Mouse (Mus musculus) heart, embryonic 13.5 days (tissue): Measurements from ENCODE around the gene Fgf6. TPM values are rescaled to one million over a fixed set of nuclear protein-coding genes. Genes with fewer than 3 reads are reported as not detected.

Experiments
- ATAC-seq: fragments of 200-750 bp; cut with Nextera tagmentation; 2 replicates; pipeline ENCODE4 v1.8.0; 2017; ENCODE audit warnings: moderate TSS enrichment; ENCODE audit not compliant: insufficient number of reproducible peaks, low FRiP score, low TSS enrichment; ENCODE audit errors: extremely low read depth
- H3K27ac ChIP-seq: fragments of 300-500 bp; sonication (generic); replicated peaks from 2 replicates; pipeline ENCODE4 v1.5.1; 2015; ENCODE audit warnings: moderate library complexity, mild to moderate bottlenecking, inconsistent platforms
- H3K27me3 ChIP-seq: fragments of 300-500 bp; sonication (generic); replicated peaks from 2 replicates; pipeline ENCODE4 v1.6.1; 2015; ENCODE audit warnings: mild to moderate bottlenecking, inconsistent platforms
- H3K36me3 ChIP-seq: fragments of 300-500 bp; sonication (generic); 2 replicates; pipeline ENCODE4 v1.6.1; 2015; ENCODE audit warnings: mild to moderate bottlenecking, inconsistent platforms
- H3K4me1 ChIP-seq: fragments of 300-500 bp; sonication (generic); 2 replicates; pipeline ENCODE4 v1.6.1; 2015; ENCODE audit warnings: inconsistent platforms
- H3K4me2 ChIP-seq: fragments of 300-500 bp; sonication (generic); 2 replicates; pipeline ENCODE4 v1.6.1; 2015; ENCODE audit warnings: inconsistent platforms, mild to moderate bottlenecking, moderate library complexity
- H3K4me3 ChIP-seq: fragments of 300-500 bp; sonication (generic); 2 replicates; pipeline ENCODE4 v1.5.1; 2015; ENCODE audit warnings: moderate library complexity, mild to moderate bottlenecking, inconsistent platforms
- H3K9ac ChIP-seq: fragments of 300-500 bp; sonication (generic); 2 replicates; pipeline ENCODE4 v1.6.1; 2015; ENCODE audit warnings: inconsistent platforms, mild to moderate bottlenecking, moderate library complexity
- H3K9me3 ChIP-seq: fragments of 300-500 bp; sonication (generic); 2 replicates; pipeline ENCODE4 v1.6.1; 2016; ENCODE audit warnings: inconsistent platforms
- WGBS: fragments of 180-500 bp; shearing (Covaris S2); methylation state at CpG from one replicate; pipeline ENCODE4 v1.1.7; 2015; ENCODE audit warnings: mixed read lengths; 5-methylcytosine and 5-hydroxymethylcytosine counted together
- polyA plus RNA-seq: library from polyadenylated mRNA; unstranded; fragments of >200 nt; fragmentation: Nextera tagmentation; extraction: Ambion mirVana; gene quantifications from 2 replicates; pipeline ENCODE4 v1.2.1, GENCODE M21; 2015

Gene Fgf6
- polyA plus RNA-seq, result 0.17 TPM in 1 of 2 replicates, not detected in the other

DNA sequence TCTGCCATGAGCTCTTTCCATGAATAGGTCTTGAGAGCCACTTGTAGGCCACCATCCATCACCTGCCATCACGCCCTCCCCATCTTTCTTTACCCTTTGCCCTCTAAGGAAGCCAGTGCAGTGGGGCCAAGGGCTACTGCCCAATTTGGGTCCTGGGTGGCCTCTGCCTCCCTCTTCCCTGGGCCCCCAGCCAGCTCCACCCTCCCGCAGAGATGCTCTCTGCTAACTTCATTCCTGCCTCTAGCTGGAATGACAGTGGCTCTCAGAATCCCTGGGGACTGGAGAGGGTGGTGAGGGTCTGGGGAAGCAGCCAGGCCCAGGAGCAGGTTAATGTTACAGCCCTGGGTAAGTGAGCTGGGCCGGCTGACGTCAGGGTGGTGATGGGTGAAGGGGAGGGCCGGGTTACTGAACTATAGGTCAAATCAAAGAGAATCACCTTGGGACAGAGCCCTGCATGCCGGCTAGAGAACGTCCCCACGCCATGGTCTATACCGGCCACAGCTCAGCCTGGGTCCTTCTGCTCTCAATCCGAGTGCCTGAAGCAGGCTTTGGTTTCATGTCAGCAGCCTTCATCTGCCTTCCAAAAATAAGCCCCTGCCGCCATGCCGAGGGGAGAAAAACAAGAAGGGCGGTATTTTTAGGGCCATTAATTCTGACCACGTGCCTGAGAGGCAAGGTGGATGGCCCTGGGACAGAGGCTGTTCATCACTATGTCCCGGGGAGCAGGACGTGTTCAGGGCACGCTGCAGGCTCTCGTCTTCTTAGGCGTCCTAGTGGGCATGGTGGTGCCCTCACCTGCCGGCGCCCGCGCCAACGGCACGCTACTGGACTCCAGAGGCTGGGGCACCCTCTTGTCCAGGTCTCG, at the start of gene Fgf6:
TSS of gene Fgf6 (plus strand) at position 681 of the 865 bp plus-strand sequence.
- 57% methylated on average over 26 of the region's 26 CpGs for WGBS
- ATAC-seq, result no peak
- H3K9ac ChIP-seq, result peak within 1 kb of the TSS; percentile 15; the same call in 1 of the 2 replicates
- H3K4me3 ChIP-seq, result no peak within 1 kb of the TSS
- H3K4me1 ChIP-seq, result peaks cover 22% of the 10 kb centered on the region
- H3K4me2 ChIP-seq, result peak within 1 kb of the TSS; percentile 35
- no peaks in the 10 kb centered on the region for H3K36me3 ChIP-seq
- no peaks in the 10 kb centered on the region for H3K9me3 ChIP-seq
- peaks cover 2% of the 10 kb centered on the region; the same call in 1 of the 2 replicates for H3K27me3 ChIP-seq
- no peak within 1 kb of the TSS for H3K27ac ChIP-seq

DNA sequence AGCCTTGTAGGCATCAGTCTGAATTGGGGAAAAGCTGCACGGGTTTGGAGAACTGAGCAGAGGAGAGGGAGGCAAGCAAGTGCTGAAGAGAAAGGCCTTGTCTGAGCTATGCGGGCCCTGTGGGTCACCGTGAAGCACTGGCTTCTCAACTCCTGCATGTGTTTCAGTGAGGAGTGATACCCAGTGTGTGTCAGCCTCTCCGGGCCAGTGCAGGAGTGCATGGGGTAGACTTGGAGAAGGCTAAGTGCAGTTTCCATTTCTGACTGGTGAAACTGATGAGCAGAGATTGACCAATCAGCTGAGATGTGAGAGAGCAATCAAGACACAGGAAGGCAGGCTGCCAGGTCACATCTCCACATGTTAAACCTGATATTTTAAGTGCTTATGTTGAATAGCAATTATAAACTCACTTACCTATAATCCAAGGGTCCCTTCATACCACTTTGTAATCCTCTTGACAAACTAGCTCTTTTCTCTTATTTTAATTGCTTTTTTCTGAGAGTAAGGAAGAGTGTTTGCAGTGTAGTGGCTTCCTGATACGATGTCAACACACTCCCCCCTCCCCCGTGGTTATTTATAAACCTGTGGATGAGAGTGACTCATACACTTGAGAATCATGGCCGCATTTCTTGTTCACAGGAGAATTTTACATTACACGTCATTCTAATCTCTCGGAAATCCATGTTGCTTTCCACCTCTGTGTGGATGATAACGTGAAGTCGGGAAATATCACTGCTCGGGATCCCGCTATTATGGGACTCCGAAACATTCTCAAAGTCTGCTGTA, 49.0 kb upstream of the Fgf6 start:
- Histone ChIP-seq H3K9ac (peak overlapping the region; percentile 57), H3K4me3 (no peak overlapping the region), H3K4me1 (peaks cover 35% of the 10 kb centered on the region), H3K4me2 (peak overlapping the region; percentile 41), H3K9me3 (no peaks in the 10 kb centered on the region), H3K36me3 (peaks cover 36% of the 10 kb centered on the region), H3K27ac (peak overlapping the region; percentile 87), H3K27me3 (no peaks in the 10 kb centered on the region)
- 35% methylated on average over 14 of the region's 14 CpGs for WGBS
- no peak for ATAC-seq

DNA sequence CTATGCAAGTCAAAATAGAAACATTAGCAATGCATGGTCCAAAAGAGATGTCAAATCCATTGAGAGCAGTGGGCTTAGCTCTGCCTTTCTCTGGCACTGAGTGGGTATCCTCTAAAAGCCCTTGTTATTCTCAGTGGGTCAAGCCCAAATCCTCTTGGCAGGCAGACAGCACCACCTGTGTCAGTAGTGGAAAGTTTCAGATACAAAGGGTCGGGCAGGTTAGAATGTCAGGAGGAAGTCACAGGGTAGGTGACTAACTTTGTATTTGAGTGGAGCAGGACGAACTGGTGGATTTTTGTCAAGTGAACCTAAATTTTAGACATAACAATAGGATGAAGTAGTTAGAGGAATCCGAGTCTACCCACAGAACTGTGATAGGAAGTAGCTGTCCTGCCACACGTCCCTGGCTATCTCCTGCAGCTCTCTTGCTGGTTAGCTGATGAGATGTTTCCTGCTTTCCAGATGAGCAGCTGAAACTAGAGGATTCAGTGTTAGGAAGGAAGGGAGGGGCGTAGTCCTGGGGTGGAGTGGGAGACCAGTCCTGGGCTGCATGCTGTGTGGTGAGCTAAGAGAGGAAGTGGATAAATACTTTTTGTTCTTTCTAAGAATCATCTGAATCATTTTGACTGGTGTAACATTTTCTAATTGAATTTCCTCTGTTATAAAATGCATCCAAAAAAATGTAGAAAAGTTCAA, 33.7 kb upstream of the Fgf6 start:
- no peaks in the 10 kb centered on the region for H3K27me3 ChIP-seq
- H3K36me3 ChIP-seq, result peaks cover 15% of the 10 kb centered on the region
- H3K27ac ChIP-seq, result 0 out of 2 replicates have a peak overlapping the region, but pooled peaks have one; percentile 26
- ATAC-seq, result no peak
- H3K9me3 ChIP-seq, result no peaks in the 10 kb centered on the region
- H3K9ac ChIP-seq, result no peak overlapping the region
- H3K4me2 ChIP-seq, result no peak overlapping the region
- H3K4me1 ChIP-seq, result peaks cover 11% of the 10 kb centered on the region; the same call in 1 of the 2 replicates
- H3K4me3 ChIP-seq, result no peak overlapping the region
- 22% methylated on average over 5 of the region's 5 CpGs for WGBS

DNA sequence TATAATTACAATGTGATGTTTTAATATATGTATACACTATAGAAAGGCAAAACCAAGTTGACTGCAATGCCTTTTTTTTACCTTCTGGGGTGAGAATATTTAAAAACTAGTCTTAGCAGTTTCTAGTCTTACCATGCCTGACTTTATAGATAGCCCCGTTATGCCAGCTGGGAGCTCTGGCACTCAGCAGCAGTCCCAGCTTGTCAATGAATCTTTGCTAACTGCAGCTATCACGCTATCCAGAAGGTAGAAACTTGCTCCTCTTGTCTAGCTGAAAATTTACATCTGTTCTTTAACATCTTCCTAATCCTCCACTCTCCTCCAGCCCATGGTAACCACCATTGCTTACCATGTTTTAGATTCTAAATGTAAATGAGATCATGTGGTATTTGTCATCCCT, 21.7 kb upstream of the Fgf6 start:
- 60% methylated on average over 2 of the region's 2 CpGs for WGBS
- Histone ChIP-seq H3K36me3 (no peaks in the 10 kb centered on the region), H3K4me1 (no peaks in the 10 kb centered on the region; the same call in 1 of the 2 replicates), H3K9ac (no peak overlapping the region), H3K4me2 (no peak overlapping the region), H3K27ac (no peak overlapping the region), H3K9me3 (no peaks in the 10 kb centered on the region), H3K27me3 (no peaks in the 10 kb centered on the region), H3K4me3 (no peak overlapping the region)
- no peak for ATAC-seq

DNA sequence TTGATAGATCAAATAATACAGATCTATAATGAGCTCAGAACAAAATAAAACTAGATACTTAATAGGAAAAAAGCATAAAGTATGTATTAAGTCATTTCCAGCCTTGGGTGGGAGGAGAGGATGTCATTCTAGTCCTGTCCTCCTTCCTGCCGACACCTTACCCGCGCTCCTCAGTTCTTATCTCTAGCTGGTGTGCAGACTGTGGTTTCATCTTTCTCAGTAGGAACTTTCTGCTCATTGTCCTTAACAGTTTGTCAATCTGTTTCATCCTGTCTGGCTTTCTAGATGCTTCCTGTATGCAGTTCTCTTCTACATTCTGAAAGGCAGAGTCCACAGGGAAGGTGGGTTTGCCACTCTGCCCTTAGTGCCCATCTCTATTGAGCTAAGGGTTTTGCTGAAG, 19.9 kb upstream of the Fgf6 start:
- Histone ChIP-seq H3K36me3 (no peaks in the 10 kb centered on the region), H3K9me3 (no peaks in the 10 kb centered on the region), H3K27me3 (no peaks in the 10 kb centered on the region), H3K9ac (no peak overlapping the region), H3K4me1 (no peaks in the 10 kb centered on the region; the same call in 1 of the 2 replicates), H3K4me2 (no peak overlapping the region), H3K27ac (no peak overlapping the region), H3K4me3 (no peak overlapping the region)
- 35% methylated on average over 3 of the region's 3 CpGs for WGBS
- no peak for ATAC-seq

DNA sequence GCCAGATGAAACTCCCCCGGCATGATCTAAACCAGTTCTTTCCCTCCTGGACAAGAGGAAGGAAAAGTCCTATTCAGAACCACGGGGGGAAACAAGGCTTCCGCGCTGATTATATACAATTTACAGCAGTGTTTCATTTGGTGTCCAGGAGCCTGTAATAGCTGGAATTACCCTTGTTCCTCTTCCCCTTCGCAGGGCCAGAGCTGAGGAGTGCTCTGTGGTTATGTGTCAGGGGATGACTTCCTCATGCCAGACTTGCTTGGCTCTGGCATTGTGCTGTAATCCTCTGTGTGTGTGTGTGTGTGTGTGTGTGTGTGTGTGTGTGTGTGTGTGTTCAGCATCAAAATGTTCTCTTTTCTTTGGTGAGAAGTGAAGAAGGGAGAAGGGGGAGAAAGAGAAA, 19.0 kb upstream of the Fgf6 start:
- Histone ChIP-seq H3K27ac (0 out of 2 replicates have a peak overlapping the region, but pooled peaks have one; percentile 26), H3K4me1 (no peaks in the 10 kb centered on the region; the same call in 1 of the 2 replicates)
- ATAC-seq, result no peak

DNA sequence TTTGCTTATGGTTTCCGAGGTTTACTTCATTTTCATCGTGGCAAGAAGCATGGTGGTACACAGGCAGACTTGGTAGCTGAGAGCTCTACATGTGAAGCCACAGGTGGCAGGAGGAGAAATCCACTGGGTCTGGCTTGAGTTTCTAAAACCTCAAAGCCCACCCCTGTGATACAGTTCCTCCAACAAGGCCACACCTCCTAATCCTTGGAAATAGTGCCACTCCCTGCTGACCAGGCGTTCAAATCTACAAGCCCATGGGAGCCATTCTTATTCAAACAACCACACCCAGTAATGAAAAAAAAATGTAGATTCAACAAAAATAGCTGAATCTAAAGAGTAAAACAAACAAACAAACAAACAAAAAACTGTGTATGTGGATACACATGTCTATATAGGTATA, 9.7 kb upstream of the Fgf6 start:
- ATAC-seq, result no peak
- Histone ChIP-seq H3K36me3 (no peaks in the 10 kb centered on the region), H3K4me2 (no peak overlapping the region), H3K27ac (no peak overlapping the region), H3K27me3 (no peaks in the 10 kb centered on the region), H3K9ac (no peak overlapping the region), H3K4me1 (0 out of 2 replicates have a peak, but pooled peaks cover 2% of the 10 kb centered on the region), H3K4me3 (no peak overlapping the region), H3K9me3 (peaks cover 4% of the 10 kb centered on the region; the same call in 1 of the 2 replicates)
- WGBS, result 82% methylated on average over 3 of the region's 3 CpGs

More for the DNA sequence above, 19.0 kb upstream of the Fgf6 start:
- Histone ChIP-seq H3K4me3 (no peak overlapping the region), H3K9me3 (no peaks in the 10 kb centered on the region), H3K36me3 (no peaks in the 10 kb centered on the region), H3K9ac (no peak overlapping the region), H3K4me2 (no peak overlapping the region), H3K27me3 (no peaks in the 10 kb centered on the region)
- 63% methylated on average over 5 of the region's 5 CpGs for WGBS

DNA sequence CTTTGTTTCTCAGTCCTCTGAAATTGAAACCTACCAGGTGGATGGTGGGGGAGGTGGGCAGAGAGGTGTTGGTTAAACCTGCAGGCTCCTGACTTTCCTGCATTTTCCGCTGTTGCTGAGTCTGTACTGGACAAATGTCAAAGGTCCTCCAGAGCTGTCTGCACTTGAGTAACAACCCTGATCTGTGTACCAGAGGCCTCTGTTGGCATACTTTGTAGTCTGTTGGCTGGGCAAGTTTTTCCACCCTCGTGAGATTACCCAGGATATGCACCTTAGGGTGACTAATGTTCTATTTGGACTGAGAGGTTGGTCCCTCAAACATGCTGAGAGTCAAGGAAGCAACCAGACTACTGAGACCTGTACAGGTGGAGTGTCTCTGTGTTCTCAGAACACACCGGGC, 8.8 kb upstream of the Fgf6 start:
- Histone ChIP-seq H3K9ac (no peak overlapping the region), H3K4me1 (0 out of 2 replicates have a peak, but pooled peaks cover 2% of the 10 kb centered on the region), H3K27ac (no peak overlapping the region), H3K4me2 (no peak overlapping the region), H3K9me3 (peaks cover 4% of the 10 kb centered on the region; the same call in 1 of the 2 replicates), H3K27me3 (no peaks in the 10 kb centered on the region), H3K36me3 (no peaks in the 10 kb centered on the region), H3K4me3 (no peak overlapping the region)
- ATAC-seq, result no peak
- WGBS, result 64% methylated on average over 3 of the region's 3 CpGs

DNA sequence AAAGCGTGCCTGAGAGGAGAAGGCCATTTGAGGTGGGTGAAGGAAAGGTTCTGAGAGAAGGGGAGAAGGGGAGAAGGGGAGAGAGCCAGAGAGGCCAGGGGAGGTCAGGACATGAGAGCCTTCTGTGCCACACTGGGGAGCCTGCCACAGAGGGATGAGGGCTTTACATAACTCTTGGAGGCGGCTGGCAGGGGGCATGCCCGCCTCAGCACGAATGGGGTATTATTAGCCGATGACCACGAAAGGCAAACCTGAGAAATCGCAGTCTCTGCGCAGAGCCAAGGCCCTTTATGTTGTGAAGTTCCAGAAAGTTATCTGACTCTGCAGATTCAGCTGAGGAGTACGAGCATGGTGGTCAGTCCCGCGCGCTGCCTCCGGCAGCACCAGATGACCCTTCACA, 5.4 kb upstream of the Fgf6 start:
- Histone ChIP-seq H3K27ac (no peak overlapping the region), H3K4me2 (no peak overlapping the region), H3K27me3 (no peaks in the 10 kb centered on the region), H3K9ac (no peak overlapping the region), H3K4me3 (no peak overlapping the region), H3K36me3 (no peaks in the 10 kb centered on the region), H3K4me1 (peaks cover 5% of the 10 kb centered on the region; the same call in 1 of the 2 replicates), H3K9me3 (no peaks in the 10 kb centered on the region)
- 83% methylated on average over 13 of the region's 13 CpGs for WGBS
- ATAC-seq, result no peak

DNA sequence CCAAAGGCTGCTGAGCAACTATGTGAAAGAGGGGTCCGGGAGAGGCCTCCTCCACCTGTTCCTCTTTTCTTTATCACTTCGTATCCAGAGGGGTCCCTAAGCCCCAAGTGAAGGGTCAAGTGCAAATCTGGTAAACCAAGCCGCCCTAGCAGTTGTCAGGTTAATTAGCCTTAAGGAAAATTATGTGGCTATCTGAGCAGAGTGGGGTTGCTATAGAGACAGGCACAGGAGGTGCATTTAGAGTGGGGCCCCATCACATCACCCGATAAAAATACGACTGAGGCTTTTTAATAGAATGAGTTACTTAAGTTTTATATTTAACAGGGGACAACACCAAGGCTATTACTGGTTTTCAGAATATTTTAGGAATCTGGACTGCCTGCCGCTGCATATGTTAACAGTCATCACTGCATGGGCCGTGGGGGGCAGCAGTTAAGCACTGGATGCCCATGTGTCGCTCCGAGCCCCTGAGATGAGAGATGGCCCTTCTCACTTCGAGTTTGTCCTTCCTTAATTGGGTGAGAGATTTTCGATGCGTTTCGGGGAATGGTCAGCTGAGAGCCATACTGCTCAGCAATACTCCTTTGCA, 3.3 kb upstream of the Fgf6 start:
- H3K9ac ChIP-seq, result no peak overlapping the region
- no peak overlapping the region for H3K27ac ChIP-seq
- no peaks in the 10 kb centered on the region for H3K9me3 ChIP-seq
- H3K36me3 ChIP-seq, result no peaks in the 10 kb centered on the region
- no peak overlapping the region for H3K4me2 ChIP-seq
- no peak overlapping the region for H3K4me3 ChIP-seq
- peaks cover 11% of the 10 kb centered on the region; the same call in 1 of the 2 replicates for H3K4me1 ChIP-seq
- no peaks in the 10 kb centered on the region for H3K27me3 ChIP-seq
- 79% methylated on average over 13 of the region's 13 CpGs for WGBS
- no peak for ATAC-seq
